Mouse (Mus musculus) G1E (cell line): ENCODE measurements around the gene Rasgrp1. TPM values are rescaled to one million over a fixed set of nuclear protein-coding genes. Genes with fewer than 3 reads are reported as not detected.

Source experiments
- ATAC-seq: 2 replicates; pipeline ENCODE4 v1.8.0; 2016; ENCODE audit warnings: mild to moderate bottlenecking; ENCODE audit not compliant: insufficient number of reproducible peaks, poor library complexity, low FRiP score, severe bottlenecking; ENCODE audit errors: extremely low read depth
- DNase-seq: peaks from one replicate; pipeline ENCODE4 v3.0.0; 2012; ENCODE audit warnings: low spot score
- H3K27me3 ChIP-seq: 2 replicates; pipeline ENCODE4 v1.6.1; 2012; ENCODE audit warnings: mild to moderate bottlenecking, low read length, inconsistent platforms; ENCODE audit not compliant: insufficient read depth
- H3K36me3 ChIP-seq: replicated peaks from 2 replicates; pipeline ENCODE3; 2012; ENCODE audit warnings: mild to moderate bottlenecking, inconsistent platforms
- H3K4me1 ChIP-seq: 2 replicates; pipeline ENCODE4 v1.6.1; 2012; ENCODE audit warnings: low read depth, low read length, inconsistent platforms, mixed read lengths; ENCODE audit not compliant: insufficient read depth
- H3K4me3 ChIP-seq: 2 replicates; pipeline ENCODE4 v1.5.1; 2012; ENCODE audit warnings: low read depth, mild to moderate bottlenecking, inconsistent platforms, low read length, moderate library complexity, mixed read lengths
- H3K9me3 ChIP-seq: replicated peaks from 2 replicates; pipeline ENCODE4 v1.6.1; 2012; ENCODE audit warnings: inconsistent platforms
- CTCF ChIP-seq: IDR thresholded peaks from 2 replicates; pipeline ENCODE4 v1.5.1; 2012; ENCODE audit warnings: low read depth, low read length, inconsistent platforms, mixed read lengths
- GATA1 ChIP-seq: IDR thresholded peaks from 2 replicates; pipeline ENCODE4 v1.6.1; 2012; ENCODE audit warnings: borderline replicate concordance, low read length, inconsistent platforms, mixed read lengths
- GATA2 ChIP-seq: IDR thresholded peaks from 2 replicates; pipeline ENCODE4 v1.6.1; 2012; ENCODE audit warnings: low read depth, low read length, inconsistent platforms, borderline replicate concordance
- POLR2AphosphoS5 ChIP-seq: IDR thresholded peaks from 2 replicates; pipeline ENCODE4 v1.6.1; 2012; ENCODE audit warnings: low read depth, low read length, inconsistent platforms; ENCODE audit not compliant: insufficient replicate concordance
- TAL1 ChIP-seq: conservative IDR thresholded peaks from 2 replicates; pipeline ENCODE4 v1.6.1; 2012; ENCODE audit warnings: low read depth, low read length, inconsistent platforms, mixed read lengths
- polyA plus RNA-seq: library from polyadenylated mRNA; stranded (reverse); fragments of >175 nt; gene quantifications from 2 replicates; pipeline ENCODE4 v1.2.3, GENCODE M21; 2012
- total RNA-seq, 2 experiments: library from RNA; stranded (forward) in 1 of 2; stranded (reverse) in 1 of 2; fragments of 200-1000 nt in 1 of 2; fragments of >200 nt in 1 of 2; fragmentation: Nextera tagmentation in 1 of 2; gene quantifications; 2 replicates each; pipeline ENCODE4 v1.2.3; 2014 to 2017

The Rasgrp1 gene
- total and polyA plus RNA-seq, 3 experiments: 0.05 TPM; not detected in 2

DNA sequence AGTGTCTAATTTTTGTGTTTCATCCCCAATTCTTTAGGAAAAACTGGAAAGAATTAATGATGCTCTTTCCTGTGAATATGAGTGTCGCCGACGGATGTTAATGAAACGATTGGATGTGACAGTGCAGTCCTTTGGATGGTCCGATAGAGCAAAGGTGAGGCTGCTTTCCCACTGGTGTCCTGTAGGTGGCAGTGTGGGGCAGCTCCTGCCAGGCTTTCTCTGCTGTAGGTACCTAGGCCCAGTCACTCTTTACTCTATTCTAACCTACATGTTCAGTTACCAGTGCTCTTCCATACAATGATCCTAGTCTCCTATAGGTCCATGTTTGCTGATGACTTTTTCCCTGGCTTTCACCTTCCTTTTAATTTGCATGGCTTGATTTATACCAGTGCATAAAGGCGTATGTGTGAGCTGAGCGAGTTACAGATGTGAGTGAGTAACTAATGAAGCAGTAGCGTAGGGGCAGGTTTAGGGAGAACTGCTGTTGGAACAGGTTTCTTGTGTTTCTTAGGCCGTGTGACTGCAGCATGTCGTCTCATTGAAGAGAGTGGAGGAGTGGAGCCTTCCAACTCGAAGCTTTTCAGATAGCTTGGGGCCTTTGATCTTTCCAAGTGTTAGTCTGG, 78.9 kb downstream of the Rasgrp1 start:
- Histone ChIP-seq H3K9me3 (no peaks in the 10 kb centered on the region), H3K36me3 (peaks cover 68% of the 10 kb centered on the region), H3K27me3 (no peaks in the 10 kb centered on the region), H3K4me1 (no peaks in the 10 kb centered on the region), H3K4me3 (no peak overlapping the region)
- DNase-seq (peak; percentile 13), ATAC-seq (peak; percentile 79)
- TF ChIP-seq GATA2: no peak
- no peak for TF ChIP-seq TAL1
- no peak for TF ChIP-seq GATA1
- no peak for TF ChIP-seq POLR2AphosphoS5
- peak; percentile 97 for TF ChIP-seq CTCF

DNA sequence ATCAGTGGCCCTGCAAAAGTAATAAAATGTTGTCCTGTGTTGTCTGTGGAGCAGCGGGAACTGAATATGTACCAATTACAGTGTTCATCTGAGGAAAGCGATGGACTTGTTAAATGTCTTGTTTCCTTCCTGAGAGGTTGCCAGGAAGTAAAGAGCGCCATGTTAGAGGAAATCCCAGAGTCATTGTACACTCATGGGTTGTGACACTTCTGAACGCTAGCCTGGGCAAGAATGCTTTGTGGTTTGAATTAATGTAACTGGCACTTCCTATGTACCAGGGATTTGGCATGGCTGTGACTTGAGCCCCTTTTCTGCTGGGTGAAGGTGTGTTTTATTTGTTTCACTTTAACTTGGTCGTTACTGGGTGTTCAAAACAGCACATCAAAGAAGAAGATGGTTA, 80.6 kb downstream of the Rasgrp1 start:
- Histone ChIP-seq H3K27me3 (no peaks in the 10 kb centered on the region), H3K4me1 (peaks cover under 1% of the 10 kb centered on the region; the same call in 1 of the 2 replicates), H3K36me3 (peaks cover 61% of the 10 kb centered on the region), H3K4me3 (no peak overlapping the region), H3K9me3 (no peaks in the 10 kb centered on the region)
- ATAC-seq (no peak), DNase-seq (no peak)
- no peak for TF ChIP-seq GATA1
- TF ChIP-seq CTCF: no peak
- TF ChIP-seq TAL1: no peak
- no peak for TF ChIP-seq POLR2AphosphoS5
- TF ChIP-seq GATA2: no peak

DNA sequence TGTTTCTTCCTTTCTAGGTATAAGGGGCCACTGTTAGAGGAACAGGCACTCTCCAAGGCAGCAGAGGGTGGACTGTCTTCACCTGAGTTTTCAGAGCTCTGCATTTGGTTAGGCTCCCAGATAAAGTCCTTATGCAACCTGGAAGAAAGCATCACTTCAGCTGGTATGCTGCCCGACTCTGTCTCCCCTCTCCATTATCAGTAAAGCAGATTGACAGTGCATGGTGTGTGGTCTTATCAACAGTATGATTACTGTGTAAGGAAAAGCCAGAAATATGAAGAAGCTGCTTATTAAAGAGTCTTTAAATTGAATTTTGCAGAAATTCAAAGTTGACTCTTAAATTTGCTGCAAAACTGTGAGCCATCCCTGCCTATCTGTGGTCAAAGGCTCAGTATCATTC, 85.2 kb downstream of the Rasgrp1 start:
- peaks cover 10% of the 10 kb centered on the region for H3K4me1 ChIP-seq
- peaks cover 55% of the 10 kb centered on the region for H3K36me3 ChIP-seq
- no peak for DNase-seq
- H3K9me3 ChIP-seq: no peaks in the 10 kb centered on the region
- H3K27me3 ChIP-seq: no peaks in the 10 kb centered on the region
- ATAC-seq: no peak
- TF ChIP-seq POLR2AphosphoS5: no peak
- TF ChIP-seq TAL1: no peak
- TF ChIP-seq GATA1: no peak
- no peak for TF ChIP-seq GATA2
- no peak for TF ChIP-seq CTCF
- H3K4me3 ChIP-seq: no peak overlapping the region

DNA sequence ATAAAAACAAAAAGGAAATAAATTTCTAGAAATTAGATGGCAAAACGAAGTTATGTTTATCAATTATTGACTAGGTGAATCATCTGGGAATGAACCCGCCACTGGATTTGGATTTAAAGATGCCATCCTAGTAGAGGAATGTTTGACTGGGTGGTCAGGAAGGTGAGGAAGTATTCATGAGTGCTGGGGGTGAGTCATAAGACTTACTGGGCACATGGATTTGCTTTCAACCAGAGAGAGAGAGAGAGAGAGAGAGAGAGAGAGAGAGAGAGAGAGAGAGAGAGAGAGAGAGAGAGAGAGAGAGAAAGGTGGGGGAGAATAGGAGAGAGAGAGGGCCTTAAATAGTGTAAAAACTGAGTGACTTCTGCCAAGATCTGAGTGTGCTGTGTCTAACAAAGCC, 87.4 kb downstream of the Rasgrp1 start:
- DNase-seq (no peak), ATAC-seq (no peak)
- TF ChIP-seq GATA1 (no peak), GATA2 (no peak), CTCF (no peak), TAL1 (no peak), POLR2AphosphoS5 (no peak)
- no peaks in the 10 kb centered on the region for H3K9me3 ChIP-seq
- H3K27me3 ChIP-seq: no peaks in the 10 kb centered on the region
- no peak overlapping the region for H3K4me3 ChIP-seq
- peaks cover 47% of the 10 kb centered on the region for H3K36me3 ChIP-seq
- peaks cover 15% of the 10 kb centered on the region for H3K4me1 ChIP-seq

DNA sequence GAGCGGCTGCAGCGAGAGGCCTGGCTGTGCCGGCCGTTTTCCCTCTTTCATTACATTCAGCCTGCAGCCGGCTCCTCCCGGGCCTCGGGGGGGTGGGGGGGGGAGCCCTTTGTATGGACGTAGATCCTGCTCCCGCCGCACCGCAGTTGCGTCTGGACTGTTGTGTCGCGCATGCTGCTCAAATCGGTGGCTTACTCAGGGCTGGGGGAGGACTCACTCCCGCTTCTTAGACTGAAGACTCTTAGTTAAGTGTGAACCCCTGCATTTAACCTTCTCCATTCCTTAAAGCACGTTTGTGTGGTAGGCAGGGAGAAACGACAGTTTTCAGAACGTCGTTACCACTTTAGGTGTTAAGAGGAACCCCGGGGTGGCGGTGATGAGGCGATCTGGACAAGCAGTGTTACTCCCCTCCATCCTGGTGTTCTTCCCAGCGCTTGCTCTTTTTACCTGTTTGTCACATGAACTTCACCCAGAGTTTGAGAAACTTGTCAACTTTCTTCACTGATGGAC, 92.7 kb downstream of the Rasgrp1 start:
- peaks cover 19% of the 10 kb centered on the region for H3K4me1 ChIP-seq
- peak; percentile 23 for DNase-seq

DNA sequence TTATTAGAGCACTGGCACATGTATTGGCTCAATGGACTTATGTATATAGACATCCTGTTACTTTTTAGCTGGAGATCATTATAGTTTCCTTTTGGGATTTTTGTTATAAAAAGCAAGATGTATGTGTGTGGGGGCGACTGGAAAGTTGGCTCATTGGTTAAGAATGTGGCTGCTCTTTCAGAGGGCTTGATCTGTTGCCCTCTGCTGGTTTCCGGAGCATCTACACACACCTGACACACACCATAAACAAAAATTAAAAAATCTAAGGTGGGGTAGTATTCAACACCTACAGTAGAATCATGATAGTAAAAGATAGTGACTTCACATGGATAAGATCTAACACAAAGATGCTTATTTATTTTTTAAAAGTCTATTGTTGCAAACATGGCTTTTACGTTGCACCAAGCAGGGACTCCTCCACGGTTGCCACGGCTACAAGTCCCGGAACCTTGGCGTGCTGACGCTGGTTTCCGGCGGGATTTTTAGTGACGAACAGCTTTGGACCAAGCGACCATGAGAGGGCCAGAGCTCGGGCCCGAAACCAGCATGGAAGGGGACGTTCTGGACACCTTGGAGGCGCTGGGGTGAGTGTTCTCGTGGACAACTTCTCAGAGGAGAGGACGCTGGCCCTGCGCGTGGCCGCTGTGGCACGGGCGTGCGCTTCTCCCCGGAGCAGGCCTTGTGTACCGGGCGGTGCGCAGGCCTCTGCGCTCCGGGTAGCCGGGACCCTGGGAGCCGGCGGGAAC, 93.4 kb downstream of the Rasgrp1 start, which contains the start of gene Fam98b:
Gene Fam98b (plus strand): TSS at position 485 of the 746 bp plus-strand sequence.
- Histone ChIP-seq H3K4me1 (peaks cover 19% of the 10 kb centered on the region), H3K36me3 (peaks cover 23% of the 10 kb centered on the region), H3K9me3 (no peaks in the 10 kb centered on the region), H3K27me3 (peaks cover 2% of the 10 kb centered on the region), H3K4me3 (peak within 1 kb of the TSS; percentile 90)
- peak; percentile 16; the same call in 1 of the 2 replicates for TF ChIP-seq CTCF
- TF ChIP-seq GATA1: no peak
- peak; percentile 90 for ATAC-seq
- peak; percentile 75 for DNase-seq

More for the DNA sequence above, 92.7 kb downstream of the Rasgrp1 start:
- peak; percentile 38 for ATAC-seq
- Histone ChIP-seq H3K9me3 (no peaks in the 10 kb centered on the region), H3K27me3 (no peaks in the 10 kb centered on the region; the same call in 1 of the 2 replicates), H3K4me3 (peak overlapping the region; percentile 90), H3K36me3 (peaks cover 24% of the 10 kb centered on the region)
- TF ChIP-seq GATA1 (no peak), CTCF (no peak)
